Mouse (Mus musculus) intestine, postnatal 0 days (tissue): ENCODE measurements around the gene Pcbp2. TPM values are rescaled to one million over a fixed set of nuclear protein-coding genes. Genes with fewer than 3 reads are reported as not detected.

Experiments used
- ATAC-seq: fragments of 200-750 bp; cut with Nextera tagmentation; 2 replicates; pipeline ENCODE4 v1.8.0; 2017; ENCODE audit warnings: mild to moderate bottlenecking, moderate TSS enrichment, moderate library complexity
- H3K27ac ChIP-seq: fragments of 300-500 bp; sonication (generic); 2 replicates; pipeline ENCODE4 v1.5.1; 2014; ENCODE audit warnings: mild to moderate bottlenecking, low read depth, low read length, moderate library complexity
- H3K27me3 ChIP-seq: fragments of 300-500 bp; sonication (generic); replicated peaks from 2 replicates; pipeline ENCODE4 v1.6.1; 2014; ENCODE audit warnings: low read length, mixed read lengths; ENCODE audit not compliant: control insufficient read depth, insufficient read depth
- H3K36me3 ChIP-seq: fragments of 300-500 bp; sonication (generic); 2 replicates; pipeline ENCODE4 v1.6.1; 2014; ENCODE audit warnings: mild to moderate bottlenecking, moderate library complexity; ENCODE audit not compliant: control insufficient read depth, insufficient read depth
- H3K4me1 ChIP-seq: fragments of 300-500 bp; sonication (generic); replicated peaks from 2 replicates; pipeline ENCODE4 v1.6.1; 2014; ENCODE audit warnings: antibody characterized with exemption, low read length, mixed read lengths; ENCODE audit not compliant: control insufficient read depth, insufficient read depth
- H3K4me2 ChIP-seq: fragments of 300-500 bp; sonication (generic); replicated peaks from 2 replicates; pipeline ENCODE4 v1.6.1; 2014; ENCODE audit warnings: low read depth, mild to moderate bottlenecking, moderate library complexity
- H3K4me3 ChIP-seq: fragments of 300-500 bp; sonication (generic); 2 replicates; pipeline ENCODE4 v1.5.1; 2014; ENCODE audit warnings: low read depth, low read length
- H3K9ac ChIP-seq: fragments of 300-500 bp; sonication (generic); 2 replicates; pipeline ENCODE4 v1.6.1; 2014; ENCODE audit warnings: mild to moderate bottlenecking, low read depth, low read length
- H3K9me3 ChIP-seq: fragments of 300-500 bp; sonication (generic); 2 replicates; pipeline ENCODE4 v1.6.1; 2016; ENCODE audit warnings: mixed run types; ENCODE audit not compliant: control insufficient read depth
- CTCF ChIP-seq: sonication (generic); IDR thresholded peaks from 2 replicates; pipeline ENCODE4 v1.5.1; 2016; ENCODE audit warnings: low read depth, mild to moderate bottlenecking, control low read depth, antibody characterized with exemption, moderate library complexity
- WGBS: fragments of 180-500 bp; shearing (Covaris S2); extraction: QIAGEN DNeasy Blood & Tissue Kit; methylation state at CpG from one replicate; pipeline ENCODE4 v1.1.7; 2014; 5-methylcytosine and 5-hydroxymethylcytosine counted together
- polyA plus RNA-seq: library from polyadenylated mRNA; unstranded; fragments of >200 nt; fragmentation: Nextera tagmentation; extraction: Ambion mirVana; gene quantifications from 2 replicates; pipeline ENCODE4 v1.2.1, GENCODE M21; 2015

Gene Pcbp2
- polyA plus RNA-seq, 1 experiment from 2014 or later, result 109 TPM

DNA sequence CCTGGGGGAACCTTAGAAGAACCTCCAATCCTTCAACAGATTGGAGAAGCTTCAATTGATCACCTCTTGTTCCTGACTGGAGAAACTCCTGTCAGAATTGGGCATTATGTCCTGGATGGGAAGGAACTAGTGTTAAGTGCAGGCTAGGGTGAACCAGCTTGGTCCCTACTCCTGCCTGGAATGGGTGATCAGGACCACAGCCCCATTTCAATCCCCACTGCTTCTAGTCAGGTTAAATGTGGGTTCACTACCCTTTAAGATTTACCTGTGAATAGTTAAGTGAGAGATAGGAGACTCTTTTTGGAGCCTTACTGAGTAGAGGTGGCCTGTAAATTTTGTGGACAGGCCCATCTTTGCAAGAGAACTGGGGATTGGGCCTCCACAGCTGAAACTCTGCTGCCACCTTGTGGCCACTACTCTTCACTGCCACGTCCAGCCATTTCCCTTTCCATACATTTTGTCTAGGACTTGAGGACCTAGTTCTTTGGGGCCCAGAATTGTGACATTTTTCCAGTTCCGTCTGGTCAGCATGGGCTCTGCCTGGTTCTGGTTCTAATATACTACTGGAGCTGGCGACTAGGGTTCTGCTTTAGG, 54.6 kb downstream of the Pcbp2 start, which contains the start of gene Npff:
TSS of gene Npff (minus strand) at position 51 of the 594 bp plus-strand sequence.
- no peak within 1 kb of the TSS for H3K4me2 ChIP-seq
- no peak within 1 kb of the TSS for H3K27ac ChIP-seq
- H3K9me3 ChIP-seq, result no peaks in the 10 kb centered on the region
- no peaks in the 10 kb centered on the region for H3K4me1 ChIP-seq
- ATAC-seq, result no peak
- 11% methylated on average over 3 of the region's 3 CpGs for WGBS
- H3K36me3 ChIP-seq, result peaks cover 54% of the 10 kb centered on the region
- no peaks in the 10 kb centered on the region for H3K27me3 ChIP-seq
- H3K9ac ChIP-seq, result no peak within 1 kb of the TSS
- H3K4me3 ChIP-seq, result no peak within 1 kb of the TSS
- TF ChIP-seq CTCF, result peak; percentile 97

DNA sequence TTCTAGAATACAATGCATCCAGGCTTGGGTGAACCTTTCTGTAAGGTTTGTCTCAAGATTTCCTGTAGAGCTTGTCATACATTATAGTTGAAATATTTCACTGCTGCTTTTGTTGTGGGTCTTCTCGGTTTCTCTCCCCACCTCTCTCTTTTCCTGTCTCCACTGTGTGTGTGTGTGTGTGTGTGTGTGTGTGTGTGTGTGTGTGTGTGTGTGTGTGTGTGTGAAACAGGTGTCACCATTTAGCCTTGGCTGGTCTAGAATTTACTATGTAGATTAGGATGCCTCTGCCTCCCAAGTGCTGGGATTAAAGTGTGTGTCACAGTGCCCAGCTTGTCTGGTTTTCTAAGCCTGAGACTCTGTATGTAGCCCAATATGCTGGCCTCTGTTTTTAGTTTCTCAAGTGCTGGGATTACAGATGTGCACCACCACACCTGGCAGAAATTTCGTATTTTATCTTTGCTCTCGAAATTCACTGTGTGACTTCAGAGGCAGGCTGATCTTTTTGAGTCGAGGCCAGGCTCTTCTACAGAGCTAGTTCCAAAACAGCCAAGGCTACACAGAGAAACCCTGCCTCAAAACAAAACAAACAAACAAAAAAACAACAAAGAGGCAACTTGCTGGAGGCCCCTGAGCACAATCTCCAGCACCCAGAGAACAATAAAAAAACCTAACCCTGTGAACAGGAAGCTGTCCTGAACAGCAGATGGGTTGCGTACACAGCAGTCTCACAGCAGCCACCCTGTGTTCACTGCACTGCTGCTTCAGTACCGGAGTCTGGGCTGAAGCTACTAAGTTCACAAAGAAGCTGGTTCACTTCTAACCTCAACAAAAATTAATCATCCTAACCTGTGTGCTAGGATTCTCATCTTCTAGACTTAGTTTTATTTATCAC, 56.0 kb downstream of the Pcbp2 start:
- ATAC-seq, result no peak
- H3K4me1 ChIP-seq, result no peaks in the 10 kb centered on the region
- WGBS, result 78% methylated on average over 6 of the region's 6 CpGs
- no peak overlapping the region for H3K9ac ChIP-seq
- no peak overlapping the region for H3K4me3 ChIP-seq
- H3K27me3 ChIP-seq, result no peaks in the 10 kb centered on the region
- H3K36me3 ChIP-seq, result peaks cover 61% of the 10 kb centered on the region
- no peak for TF ChIP-seq CTCF
- H3K4me2 ChIP-seq, result no peak overlapping the region
- H3K9me3 ChIP-seq, result no peaks in the 10 kb centered on the region
- no peak overlapping the region for H3K27ac ChIP-seq

DNA sequence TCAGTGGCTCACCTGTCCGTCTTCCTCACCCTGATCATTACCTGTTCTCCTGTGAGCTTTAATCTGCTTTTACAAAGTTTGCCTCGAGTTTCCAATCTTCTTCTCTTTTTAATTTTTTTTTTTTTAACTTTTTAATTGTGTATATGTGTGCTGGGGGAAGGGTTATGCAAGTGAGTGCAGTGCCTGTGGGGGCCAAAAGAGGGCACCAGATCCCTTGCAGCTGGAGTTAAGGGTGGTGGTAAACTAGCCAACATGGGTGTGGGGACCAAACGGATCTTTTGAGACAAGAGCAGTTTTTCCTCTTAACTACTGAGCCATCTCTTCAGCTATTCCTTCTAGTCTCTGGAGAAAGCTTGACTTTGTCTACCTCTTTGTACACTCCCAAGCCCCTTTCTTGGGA, 57.6 kb downstream of the Pcbp2 start:
- H3K27me3 ChIP-seq, result no peaks in the 10 kb centered on the region
- TF ChIP-seq CTCF, result peak; percentile 58
- H3K4me3 ChIP-seq, result no peak overlapping the region
- WGBS, result 80% methylated on average over 3 of the region's 3 CpGs
- H3K36me3 ChIP-seq, result peaks cover 58% of the 10 kb centered on the region
- no peak overlapping the region for H3K9ac ChIP-seq
- no peak for ATAC-seq
- no peaks in the 10 kb centered on the region for H3K9me3 ChIP-seq
- no peak overlapping the region for H3K27ac ChIP-seq
- no peaks in the 10 kb centered on the region for H3K4me1 ChIP-seq
- no peak overlapping the region for H3K4me2 ChIP-seq

DNA sequence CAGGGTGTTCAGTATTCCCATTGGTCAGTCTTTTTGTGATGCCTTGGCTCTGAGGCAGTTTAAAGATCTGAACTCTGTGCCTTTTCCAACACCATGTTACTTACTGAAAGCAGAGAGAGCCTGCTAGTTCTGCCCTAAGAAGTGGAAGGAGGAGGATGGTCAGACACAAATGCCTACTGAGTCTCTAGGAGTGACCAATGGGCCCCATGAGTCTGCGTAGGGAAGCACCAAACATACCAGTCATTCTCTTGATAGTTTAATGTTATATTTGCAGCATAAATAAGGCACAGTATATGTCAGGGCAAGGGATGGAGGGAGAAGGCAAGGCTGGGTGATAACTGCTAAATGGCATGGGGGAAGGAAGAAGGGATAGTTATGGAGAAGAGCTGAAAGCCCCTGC, 58.1 kb downstream of the Pcbp2 start:
- Histone ChIP-seq H3K27ac (no peak overlapping the region), H3K4me3 (no peak overlapping the region), H3K4me2 (no peak overlapping the region), H3K9me3 (no peaks in the 10 kb centered on the region), H3K4me1 (no peaks in the 10 kb centered on the region), H3K36me3 (peaks cover 62% of the 10 kb centered on the region), H3K27me3 (no peaks in the 10 kb centered on the region), H3K9ac (no peak overlapping the region)
- TF ChIP-seq CTCF, result no peak
- no peak for ATAC-seq
- WGBS, result 100% methylated on average over 1 of the region's 1 CpGs

DNA sequence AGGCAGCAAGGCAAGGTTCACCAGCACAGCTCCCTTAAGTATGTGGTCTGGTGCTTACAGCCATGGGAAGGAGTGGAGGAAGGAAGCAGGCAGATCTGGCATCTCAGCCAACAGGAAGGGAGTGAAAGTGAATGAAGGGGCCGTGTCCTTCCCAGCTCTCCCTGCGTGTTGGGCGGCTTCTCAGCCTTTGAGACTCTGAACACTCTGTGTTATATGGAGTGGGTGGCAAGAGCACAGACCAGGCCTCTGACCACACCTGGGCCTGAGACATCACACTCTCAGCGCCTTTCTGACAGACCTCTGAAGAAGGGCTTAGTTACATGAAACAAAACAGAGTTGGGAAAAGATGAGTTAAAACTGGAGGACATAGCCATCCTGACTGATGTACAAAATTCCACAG, 60.2 kb downstream of the Pcbp2 start:
- no peak for TF ChIP-seq CTCF
- H3K36me3 ChIP-seq, result peaks cover 59% of the 10 kb centered on the region
- no peak overlapping the region for H3K4me2 ChIP-seq
- no peaks in the 10 kb centered on the region for H3K27me3 ChIP-seq
- WGBS, result 66% methylated on average over 4 of the region's 4 CpGs
- H3K4me3 ChIP-seq, result no peak overlapping the region
- no peak overlapping the region for H3K27ac ChIP-seq
- H3K9ac ChIP-seq, result no peak overlapping the region
- no peaks in the 10 kb centered on the region for H3K4me1 ChIP-seq
- ATAC-seq, result no peak
- H3K9me3 ChIP-seq, result no peaks in the 10 kb centered on the region

DNA sequence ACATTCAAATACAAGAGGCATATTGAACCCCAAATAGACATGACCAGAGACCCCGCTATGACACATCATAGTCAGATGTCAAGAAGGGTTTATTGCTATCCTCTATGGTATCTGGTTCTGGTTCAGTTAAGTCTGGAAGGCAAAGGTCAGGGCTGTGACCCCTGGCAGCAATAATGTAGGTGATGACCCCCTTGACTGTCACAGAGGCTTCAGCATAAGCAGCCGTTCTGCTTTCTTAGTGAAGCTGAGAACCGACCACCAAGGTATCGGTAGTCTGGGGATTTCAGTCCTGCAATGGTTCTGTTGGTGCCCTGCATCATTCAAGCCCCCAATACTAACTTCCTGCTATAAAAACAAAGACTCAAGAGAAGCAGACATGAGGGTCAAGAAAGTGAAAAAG, 61.2 kb downstream of the Pcbp2 start:
- no peak overlapping the region for H3K27ac ChIP-seq
- H3K4me1 ChIP-seq, result no peaks in the 10 kb centered on the region
- H3K9me3 ChIP-seq, result no peaks in the 10 kb centered on the region
- no peak overlapping the region for H3K9ac ChIP-seq
- no peak for TF ChIP-seq CTCF
- no peaks in the 10 kb centered on the region for H3K27me3 ChIP-seq
- no peak overlapping the region for H3K4me2 ChIP-seq
- H3K36me3 ChIP-seq, result peaks cover 63% of the 10 kb centered on the region
- ATAC-seq, result no peak
- H3K4me3 ChIP-seq, result no peak overlapping the region
- 85% methylated on average over 4 of the region's 4 CpGs for WGBS
